Mouse (Mus musculus): ENCODE measurements around the gene Lrrc15. TPM values are rescaled to one million over a fixed set of nuclear protein-coding genes. Genes with fewer than 3 reads are reported as not detected.

Gene Lrrc15
- polyA plus RNA-seq, 1 experiment from 2014 or later = 0.02 TPM

- no peaks in the 10 kb centered on the region for H3K9me3 ChIP-seq (replicated peaks)
- no peak overlapping the region for H3K27ac ChIP-seq
- H3K4me1 ChIP-seq = no peaks in the 10 kb centered on the region
- no peak overlapping the region for H3K4me2 ChIP-seq
- H3K27me3 ChIP-seq (replicated peaks) = peaks cover 69% of the 10 kb centered on the region
- H3K9ac ChIP-seq = no peak overlapping the region
- no peaks in the 10 kb centered on the region for H3K36me3 ChIP-seq
- ATAC-seq = no peak
- 62% methylated on average over 6 of the region's 6 CpGs for WGBS (ENCODE audit: insufficient replicate concordance)
- H3K4me3 ChIP-seq = no peak overlapping the region
Observed at GRCm38 (mm10) chr16:30302686-30303085, 19.6 kb upstream of the Lrrc15 start.

GRCm38 (mm10) chr16:30299711-30300277 lies 16.7 kb upstream of the Lrrc15 start:
- 48% methylated on average over 10 of the region's 10 CpGs for WGBS (ENCODE audit: insufficient replicate concordance)
- Histone ChIP-seq H3K36me3 (no peaks in the 10 kb centered on the region), H3K27ac (no peak overlapping the region), H3K9ac (no peak overlapping the region), H3K4me2 (no peak overlapping the region), H3K4me1 (no peaks in the 10 kb centered on the region), H3K9me3 (replicated peaks) (no peaks in the 10 kb centered on the region), H3K4me3 (no peak overlapping the region), H3K27me3 (replicated peaks) (peaks cover 54% of the 10 kb centered on the region)
- no peak for ATAC-seq

GRCm38 (mm10) chr16:30297450-30297849 lies 14.4 kb upstream of the Lrrc15 start:
- Histone ChIP-seq H3K4me1 (no peaks in the 10 kb centered on the region), H3K9ac (no peak overlapping the region), H3K36me3 (no peaks in the 10 kb centered on the region), H3K4me3 (no peak overlapping the region), H3K27me3 (replicated peaks) (peaks cover 37% of the 10 kb centered on the region), H3K27ac (no peak overlapping the region), H3K4me2 (no peak overlapping the region), H3K9me3 (replicated peaks) (no peaks in the 10 kb centered on the region)
- WGBS (ENCODE audit: insufficient replicate concordance) = 71% methylated on average over 7 of the region's 7 CpGs
- no peak for ATAC-seq

- H3K4me1 ChIP-seq = no peaks in the 10 kb centered on the region
- no peak overlapping the region for H3K4me3 ChIP-seq
- H3K27ac ChIP-seq = no peak overlapping the region
- H3K36me3 ChIP-seq = no peaks in the 10 kb centered on the region
- no peak overlapping the region for H3K4me2 ChIP-seq
- WGBS (ENCODE audit: insufficient replicate concordance) = 64% methylated on average over 11 of the region's 11 CpGs
- H3K9me3 ChIP-seq (replicated peaks) = no peaks in the 10 kb centered on the region
- no peak for ATAC-seq
- no peak overlapping the region for H3K9ac ChIP-seq
- H3K27me3 ChIP-seq (replicated peaks) = peaks cover 34% of the 10 kb centered on the region
Observed at GRCm38 (mm10) chr16:30296601-30297275, 13.7 kb upstream of the Lrrc15 start.

- Histone ChIP-seq H3K36me3 (no peaks in the 10 kb centered on the region), H3K9ac (no peak overlapping the region), H3K4me3 (no peak overlapping the region), H3K27ac (no peak overlapping the region), H3K27me3 (replicated peaks) (peaks cover 24% of the 10 kb centered on the region), H3K4me2 (no peak overlapping the region), H3K9me3 (replicated peaks) (no peaks in the 10 kb centered on the region), H3K4me1 (no peaks in the 10 kb centered on the region)
- 70% methylated on average over 7 of the region's 7 CpGs for WGBS (ENCODE audit: insufficient replicate concordance)
- no peak for ATAC-seq
Observed at GRCm38 (mm10) chr16:30295106-30295505, 12.1 kb upstream of the Lrrc15 start.

- Histone ChIP-seq H3K4me3 (no peak overlapping the region), H3K9me3 (replicated peaks) (no peaks in the 10 kb centered on the region), H3K27ac (no peak overlapping the region), H3K4me2 (no peak overlapping the region), H3K9ac (no peak overlapping the region), H3K36me3 (no peaks in the 10 kb centered on the region), H3K27me3 (replicated peaks) (peaks cover 36% of the 10 kb centered on the region), H3K4me1 (no peaks in the 10 kb centered on the region)
- 52% methylated on average over 6 of the region's 6 CpGs for WGBS (ENCODE audit: insufficient replicate concordance)
- no peak for ATAC-seq
Observed at GRCm38 (mm10) chr16:30290436-30290835, 7.4 kb upstream of the Lrrc15 start.

- peaks cover 10% of the 10 kb centered on the region; the same call in 1 of the 2 replicates for H3K4me1 ChIP-seq
- 58% methylated on average over 4 of the region's 4 CpGs for WGBS (ENCODE audit: insufficient replicate concordance)
- no peaks in the 10 kb centered on the region for H3K9me3 ChIP-seq (replicated peaks)
- H3K9ac ChIP-seq = no peak overlapping the region
- H3K27ac ChIP-seq = no peak overlapping the region
- peaks cover 83% of the 10 kb centered on the region for H3K27me3 ChIP-seq (replicated peaks)
- no peak overlapping the region for H3K4me2 ChIP-seq
- ATAC-seq = no peak
- no peak overlapping the region for H3K4me3 ChIP-seq
- H3K36me3 ChIP-seq = no peaks in the 10 kb centered on the region
Observed at GRCm38 (mm10) chr16:30285701-30286100, 2.6 kb upstream of the Lrrc15 start.

- no peak for ATAC-seq
- no peak overlapping the region for H3K27ac ChIP-seq
- H3K27me3 ChIP-seq (replicated peaks) = peaks cover 85% of the 10 kb centered on the region
- H3K9me3 ChIP-seq (replicated peaks) = no peaks in the 10 kb centered on the region
- no peaks in the 10 kb centered on the region for H3K36me3 ChIP-seq
- no peak overlapping the region for H3K4me3 ChIP-seq
- peaks cover 13% of the 10 kb centered on the region; the same call in 1 of the 2 replicates for H3K4me1 ChIP-seq
- whole genome bisulfite sequencing (ENCODE audit: insufficient replicate concordance) = 3% methylated on average over 15 of the region's 15 CpGs
- H3K9ac ChIP-seq = no peak overlapping the region
- no peak overlapping the region for H3K4me2 ChIP-seq
Observed at GRCm38 (mm10) chr16:30283743-30284337, 784 bp upstream of the Lrrc15 start.

GRCm38 (mm10) chr16:30280676-30281297 lies 2.3 kb downstream of the Lrrc15 start:
- peaks cover 71% of the 10 kb centered on the region for H3K27me3 ChIP-seq (replicated peaks)
- H3K27ac ChIP-seq = no peak overlapping the region
- H3K4me3 ChIP-seq = no peak overlapping the region
- ATAC-seq = no peak
- peaks cover 13% of the 10 kb centered on the region; the same call in 1 of the 2 replicates for H3K4me1 ChIP-seq
- no peak overlapping the region for H3K4me2 ChIP-seq
- no peaks in the 10 kb centered on the region for H3K36me3 ChIP-seq
- no peaks in the 10 kb centered on the region for H3K9me3 ChIP-seq (replicated peaks)
- H3K9ac ChIP-seq = no peak overlapping the region
- WGBS (ENCODE audit: insufficient replicate concordance) = 28% methylated on average over 4 of the region's 4 CpGs

- Histone ChIP-seq H3K4me3 (no peak overlapping the region), H3K36me3 (no peaks in the 10 kb centered on the region), H3K27ac (no peak overlapping the region), H3K9ac (no peak overlapping the region), H3K9me3 (replicated peaks) (no peaks in the 10 kb centered on the region), H3K4me2 (no peak overlapping the region), H3K27me3 (replicated peaks) (peaks cover 51% of the 10 kb centered on the region), H3K4me1 (peaks cover 13% of the 10 kb centered on the region; the same call in 1 of the 2 replicates)
- WGBS (ENCODE audit: insufficient replicate concordance) = 73% methylated on average over 11 of the region's 11 CpGs
- ATAC-seq = no peak
Observed at GRCm38 (mm10) chr16:30278406-30278805, 4.7 kb downstream of the Lrrc15 start.

GRCm38 (mm10) chr16:30275558-30276340 lies 7.3 kb downstream of the Lrrc15 start:
- H3K4me1 ChIP-seq = 0 out of 2 replicates have a peak, but pooled peaks cover 9% of the 10 kb centered on the region
- H3K27ac ChIP-seq = no peak overlapping the region
- H3K9me3 ChIP-seq (replicated peaks) = no peaks in the 10 kb centered on the region
- WGBS (ENCODE audit: insufficient replicate concordance) = 69% methylated on average over 15 of the region's 15 CpGs
- H3K4me2 ChIP-seq = no peak overlapping the region
- no peak overlapping the region for H3K4me3 ChIP-seq
- peaks cover 25% of the 10 kb centered on the region for H3K27me3 ChIP-seq (replicated peaks)
- H3K36me3 ChIP-seq = no peaks in the 10 kb centered on the region
- ATAC-seq = no peak
- H3K9ac ChIP-seq = no peak overlapping the region

All from liver, embryonic 12.5 days (tissue).